Mouse (Mus musculus) midbrain, embryonic 12.5 days (tissue): ENCODE data around the gene Ndufs2. TPM values are rescaled to one million over a fixed set of nuclear protein-coding genes. Genes with fewer than 3 reads are reported as not detected.
A peak's percentile ranks its signal among the peaks of the same experiment; 100 is the strongest.

Source experiments
- ATAC-seq: fragments of 200-750 bp; cut with Nextera tagmentation; 2 replicates; pipeline ENCODE4 v1.8.0; 2017; ENCODE audit warnings: low read depth, moderate TSS enrichment, moderate library complexity; ENCODE audit not compliant: low FRiP score
- H3K27ac ChIP-seq: fragments of 300-500 bp; sonication (generic); replicated peaks from 2 replicates; pipeline ENCODE4 v1.5.1; 2016; ENCODE audit warnings: mild to moderate bottlenecking
- H3K27me3 ChIP-seq: fragments of 300-500 bp; sonication (generic); 2 replicates; pipeline ENCODE4 v1.6.1; 2016; ENCODE audit warnings: mild to moderate bottlenecking
- H3K36me3 ChIP-seq: fragments of 300-500 bp; sonication (generic); 2 replicates; pipeline ENCODE4 v1.6.1; 2016
- H3K4me1 ChIP-seq: fragments of 300-500 bp; sonication (generic); 2 replicates; pipeline ENCODE4 v1.6.1; 2016
- H3K4me2 ChIP-seq: fragments of 300-500 bp; sonication (generic); replicated peaks from 2 replicates; pipeline ENCODE4 v1.6.1; 2016; ENCODE audit warnings: mild to moderate bottlenecking, moderate library complexity
- H3K4me3 ChIP-seq: fragments of 300-500 bp; sonication (generic); 2 replicates; pipeline ENCODE4 v1.5.1; 2016; ENCODE audit warnings: mild to moderate bottlenecking
- H3K9ac ChIP-seq: fragments of 300-500 bp; sonication (generic); replicated peaks from 2 replicates; pipeline ENCODE4 v1.6.1; 2016; ENCODE audit warnings: mild to moderate bottlenecking, moderate library complexity
- H3K9me3 ChIP-seq: fragments of 300-500 bp; sonication (generic); 2 replicates; pipeline ENCODE4 v1.6.1; 2016; ENCODE audit warnings: mild to moderate bottlenecking
- WGBS: fragments of 180-500 bp; shearing (Covaris S2); methylation state at CpG from one replicate; pipeline ENCODE4 v1.1.7; 2016; 5-methylcytosine and 5-hydroxymethylcytosine counted together
- polyA plus RNA-seq: library from polyadenylated mRNA; unstranded; fragments of >200 nt; fragmentation: Nextera tagmentation; extraction: Ambion mirVana; gene quantifications from 2 replicates; pipeline ENCODE4 v1.2.1, GENCODE M21; 2016

The Ndufs2 gene
- polyA plus RNA-seq, 1 experiment from 2014 or later, result 226 TPM

DNA sequence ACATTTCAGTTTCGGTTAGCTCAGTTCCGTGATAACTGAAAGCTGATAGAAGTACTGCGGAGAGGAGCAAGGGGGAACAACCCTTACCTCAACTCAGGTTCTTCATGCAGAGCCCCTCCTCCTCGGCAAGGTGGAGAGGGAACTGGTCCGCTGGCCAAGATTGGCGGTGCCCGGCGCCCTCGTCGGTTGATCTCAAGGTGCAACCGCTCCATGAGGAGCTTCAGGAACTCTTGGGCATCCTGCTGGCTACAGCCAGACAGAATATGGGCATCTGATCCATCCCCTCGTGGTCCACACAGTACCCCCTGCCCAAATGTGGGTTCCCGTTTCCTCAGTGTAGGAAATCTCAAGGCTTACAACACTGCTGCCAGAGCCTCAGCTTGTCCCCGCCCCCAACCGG is 33.3 kb upstream of the Ndufs2 start:
- Histone ChIP-seq H3K9ac (no peak overlapping the region), H3K27ac (no peak overlapping the region), H3K4me1 (peaks cover 35% of the 10 kb centered on the region), H3K9me3 (no peaks in the 10 kb centered on the region), H3K4me2 (no peak overlapping the region), H3K36me3 (peaks cover 55% of the 10 kb centered on the region), H3K27me3 (no peaks in the 10 kb centered on the region), H3K4me3 (no peak overlapping the region)
- ATAC-seq, result no peak
- 92% methylated on average over 15 of the region's 15 CpGs for WGBS

DNA sequence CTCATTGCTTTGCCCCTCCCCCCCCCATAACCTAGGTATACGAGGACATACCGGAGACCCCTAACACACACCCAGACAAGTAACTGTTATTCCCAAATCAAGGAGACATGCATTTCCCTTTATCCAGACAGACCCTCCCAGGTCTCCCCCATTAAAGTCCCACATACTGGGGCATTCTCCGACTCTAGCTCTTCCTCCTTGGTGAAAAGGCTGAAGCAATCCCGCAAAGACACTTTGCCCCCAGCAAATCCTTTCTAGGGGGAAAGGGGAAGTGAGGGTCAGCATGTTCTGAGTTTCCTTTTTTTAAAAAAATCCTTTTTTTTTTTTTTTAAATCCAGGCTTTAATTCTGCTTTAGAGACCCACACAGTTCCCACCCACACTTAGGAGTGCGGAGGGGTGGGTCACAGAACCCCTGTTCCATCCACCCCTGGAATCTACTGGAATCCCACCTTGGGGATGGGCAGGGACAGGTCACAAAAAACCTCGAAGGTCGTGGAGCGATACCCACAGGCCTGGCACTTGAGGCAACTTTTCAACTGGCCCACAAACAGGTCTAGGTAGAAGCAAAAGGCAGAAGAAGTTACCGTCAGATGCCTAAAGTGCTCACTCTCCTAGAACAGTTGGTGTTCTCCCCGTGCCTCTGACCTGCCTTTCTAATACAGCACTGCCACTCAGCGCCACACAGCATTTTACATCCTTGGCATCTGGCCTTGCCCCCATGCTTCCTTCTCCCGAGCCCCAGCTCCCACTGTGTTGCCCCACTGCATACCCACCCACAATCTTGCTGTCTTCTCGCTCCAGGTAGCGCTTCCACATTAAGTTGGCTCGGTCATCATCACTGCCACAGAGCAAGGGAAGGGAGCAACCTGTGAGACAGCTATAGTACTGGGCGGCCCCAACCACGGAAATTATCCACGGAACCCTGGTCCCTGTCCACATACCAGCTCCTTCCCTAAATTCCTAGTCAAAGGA is 32.3 kb upstream of the Ndufs2 start:
- Histone ChIP-seq H3K36me3 (peaks cover 48% of the 10 kb centered on the region), H3K4me2 (no peak overlapping the region), H3K27ac (no peak overlapping the region), H3K4me3 (no peak overlapping the region), H3K9ac (no peak overlapping the region), H3K4me1 (peaks cover 39% of the 10 kb centered on the region), H3K27me3 (no peaks in the 10 kb centered on the region), H3K9me3 (no peaks in the 10 kb centered on the region)
- no peak for ATAC-seq
- WGBS, result 94% methylated on average over 18 of the region's 18 CpGs

DNA sequence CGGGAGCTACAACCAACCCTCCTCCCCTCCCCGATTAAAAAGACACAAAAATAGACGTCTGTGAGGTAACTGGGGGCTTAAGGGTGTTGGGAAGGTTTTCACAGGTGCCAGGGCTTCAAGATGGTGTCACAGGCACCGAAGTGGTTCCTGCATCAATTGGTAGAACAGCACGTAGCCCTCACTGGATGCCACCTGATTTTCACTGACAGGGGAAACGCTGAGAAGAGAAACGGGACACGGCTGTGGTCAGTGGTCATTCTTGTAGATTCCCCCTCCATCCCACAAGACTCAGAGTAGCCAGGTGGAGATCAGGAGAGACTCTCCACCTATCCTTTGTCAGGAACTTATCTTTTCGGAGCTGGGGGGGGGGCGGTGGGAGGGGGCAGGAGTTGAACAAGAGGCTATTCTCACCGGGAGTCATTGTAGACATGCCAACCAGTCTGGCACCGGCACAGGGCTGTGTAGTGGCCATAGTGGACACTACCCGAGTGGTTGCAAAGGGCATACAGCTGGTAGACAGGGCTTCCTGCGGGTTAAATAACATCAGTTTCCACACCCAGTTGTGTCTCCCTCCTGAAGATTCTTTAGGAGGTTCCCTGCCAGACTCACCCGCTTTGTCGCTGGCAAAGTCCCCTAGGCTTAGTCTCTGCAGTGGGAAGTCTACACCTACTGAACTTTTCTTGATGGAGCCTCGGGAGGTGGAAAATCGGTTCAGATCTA is 31.1 kb upstream of the Ndufs2 start:
- peak overlapping the region; percentile 85 for H3K4me2 ChIP-seq
- peak overlapping the region; percentile 68; the same call in 1 of the 2 replicates for H3K4me3 ChIP-seq
- peaks cover 58% of the 10 kb centered on the region for H3K36me3 ChIP-seq
- WGBS, result 82% methylated on average over 18 of the region's 18 CpGs
- no peaks in the 10 kb centered on the region for H3K9me3 ChIP-seq
- no peak for ATAC-seq
- H3K27me3 ChIP-seq, result no peaks in the 10 kb centered on the region
- no peak overlapping the region for H3K27ac ChIP-seq
- peaks cover 33% of the 10 kb centered on the region for H3K4me1 ChIP-seq
- H3K9ac ChIP-seq, result no peak overlapping the region; the same call in 1 of the 2 replicates

DNA sequence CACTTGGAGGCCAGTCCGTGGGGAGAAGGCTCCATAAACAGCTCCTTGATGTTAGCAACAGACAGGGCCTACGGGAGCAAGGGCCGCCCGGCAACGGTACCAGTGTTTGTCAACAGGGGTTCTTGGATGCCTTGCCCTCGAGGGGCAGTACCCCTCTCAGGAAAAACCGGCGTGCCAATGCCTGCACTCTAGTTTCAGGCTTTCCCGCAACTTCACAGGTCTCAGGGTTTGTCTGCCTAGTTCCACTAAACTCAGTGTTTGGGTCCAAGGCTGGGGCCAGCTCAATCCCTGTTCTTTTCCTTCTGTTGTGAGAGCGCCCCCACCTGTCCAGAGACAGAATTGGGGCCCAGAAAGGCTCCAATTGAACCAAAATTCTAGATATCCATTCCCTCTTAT is 30.3 kb upstream of the Ndufs2 start:
- 1% methylated on average over 10 of the region's 10 CpGs for WGBS
- H3K36me3 ChIP-seq, result peaks cover 64% of the 10 kb centered on the region

DNA sequence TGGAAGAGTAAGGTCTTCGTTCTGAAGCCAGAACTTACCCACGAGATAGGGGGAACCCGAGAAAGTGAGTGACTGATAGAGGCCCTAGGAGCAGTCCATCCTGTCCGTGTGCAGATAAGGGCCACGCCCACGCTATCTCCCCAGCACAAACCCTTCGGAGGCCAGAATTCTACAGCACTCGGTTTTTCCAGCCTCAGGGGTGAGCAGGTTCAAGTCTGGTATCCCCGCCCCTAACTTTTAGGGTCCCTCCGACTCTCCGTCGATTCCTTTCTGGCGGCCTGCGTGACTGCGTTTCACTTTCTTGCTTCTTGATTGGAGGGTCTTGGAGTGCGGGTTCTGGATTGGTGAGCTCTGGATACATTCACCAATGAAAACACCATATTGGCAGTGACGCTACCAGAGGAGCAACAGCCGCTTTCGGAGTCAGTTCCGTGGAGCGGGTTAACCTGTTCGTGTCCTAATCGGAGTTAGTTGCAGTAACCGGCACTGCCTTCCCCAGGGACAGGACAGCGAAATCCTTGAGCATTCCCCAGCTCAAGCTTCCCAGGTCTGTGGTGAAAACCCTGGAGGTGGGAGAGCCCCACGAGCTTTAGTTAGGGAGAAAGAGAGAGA is 29.8 kb upstream of the Ndufs2 start, which contains the start of gene Ppox:
TSS of gene Ppox (minus strand) at position 271 of the 612 bp plus-strand sequence.
- WGBS, result under 1% methylated on average over 26 of the region's 26 CpGs
- Histone ChIP-seq H3K36me3 (peaks cover 64% of the 10 kb centered on the region), H3K4me1 (peaks cover 22% of the 10 kb centered on the region)

More for the DNA sequence above, 30.3 kb upstream of the Ndufs2 start:
- Histone ChIP-seq H3K27me3 (no peaks in the 10 kb centered on the region), H3K9ac (peak overlapping the region; percentile 51), H3K4me2 (peak overlapping the region; percentile 85), H3K4me1 (peaks cover 27% of the 10 kb centered on the region), H3K4me3 (peak overlapping the region; percentile 68), H3K27ac (peak overlapping the region; percentile 69), H3K9me3 (no peaks in the 10 kb centered on the region)
- peak; percentile 25; the same call in 1 of the 2 replicates for ATAC-seq

GRCm38 (mm10) chr1:171280250-171280915 is 29.2 kb upstream of the Ndufs2 start:
- H3K36me3 ChIP-seq, result peaks cover 64% of the 10 kb centered on the region

More for the DNA sequence above, 29.8 kb upstream of the Ndufs2 start, which contains the start of gene Ppox:
- peak within 1 kb of the TSS; percentile 69 for H3K27ac ChIP-seq
- ATAC-seq, result peak; percentile 98
- H3K4me3 ChIP-seq, result peak within 1 kb of the TSS; percentile 68
- no peaks in the 10 kb centered on the region for H3K27me3 ChIP-seq
- no peaks in the 10 kb centered on the region for H3K9me3 ChIP-seq
- peak within 1 kb of the TSS; percentile 85 for H3K4me2 ChIP-seq
- H3K9ac ChIP-seq, result peak within 1 kb of the TSS; percentile 77

GRCm38 (mm10) chr1:171279721-171280120 is 28.5 kb upstream of the Ndufs2 start:
- H3K27ac ChIP-seq, result no peak overlapping the region; the same call in 1 of the 2 replicates
- 57% methylated on average over 5 of the region's 5 CpGs for WGBS
- ATAC-seq, result no peak
- peak overlapping the region; percentile 68 for H3K4me3 ChIP-seq
- H3K36me3 ChIP-seq, result peaks cover 64% of the 10 kb centered on the region
- H3K4me2 ChIP-seq, result peak overlapping the region; percentile 85
- H3K27me3 ChIP-seq, result no peaks in the 10 kb centered on the region
- H3K9ac ChIP-seq, result peak overlapping the region; percentile 77
- H3K4me1 ChIP-seq, result peaks cover 21% of the 10 kb centered on the region
- no peaks in the 10 kb centered on the region for H3K9me3 ChIP-seq

More at GRCm38 (mm10) chr1:171280250-171280915, 29.2 kb upstream of the Ndufs2 start:
- H3K4me3 ChIP-seq, result peak overlapping the region; percentile 68
- H3K27ac ChIP-seq, result peak overlapping the region; percentile 15; the same call in 1 of the 2 replicates
- no peaks in the 10 kb centered on the region for H3K9me3 ChIP-seq
- no peaks in the 10 kb centered on the region for H3K27me3 ChIP-seq
- peak overlapping the region; percentile 85 for H3K4me2 ChIP-seq
- peak overlapping the region; percentile 77 for H3K9ac ChIP-seq
- WGBS, result 2% methylated on average over 25 of the region's 25 CpGs
- ATAC-seq, result peak; percentile 16; the same call in 1 of the 2 replicates
- H3K4me1 ChIP-seq, result peaks cover 21% of the 10 kb centered on the region

GRCm38 (mm10) chr1:171279012-171279705 is 28.0 kb upstream of the Ndufs2 start:
- H3K9ac ChIP-seq, result peak overlapping the region; percentile 77; the same call in 1 of the 2 replicates
- H3K27ac ChIP-seq, result no peak overlapping the region
- H3K4me1 ChIP-seq, result peaks cover 21% of the 10 kb centered on the region
- no peak overlapping the region for H3K4me3 ChIP-seq
- no peaks in the 10 kb centered on the region for H3K27me3 ChIP-seq
- no peak overlapping the region for H3K4me2 ChIP-seq
- no peak for ATAC-seq
- H3K36me3 ChIP-seq, result peaks cover 65% of the 10 kb centered on the region
- no peaks in the 10 kb centered on the region for H3K9me3 ChIP-seq
- 87% methylated on average over 14 of the region's 14 CpGs for WGBS

DNA sequence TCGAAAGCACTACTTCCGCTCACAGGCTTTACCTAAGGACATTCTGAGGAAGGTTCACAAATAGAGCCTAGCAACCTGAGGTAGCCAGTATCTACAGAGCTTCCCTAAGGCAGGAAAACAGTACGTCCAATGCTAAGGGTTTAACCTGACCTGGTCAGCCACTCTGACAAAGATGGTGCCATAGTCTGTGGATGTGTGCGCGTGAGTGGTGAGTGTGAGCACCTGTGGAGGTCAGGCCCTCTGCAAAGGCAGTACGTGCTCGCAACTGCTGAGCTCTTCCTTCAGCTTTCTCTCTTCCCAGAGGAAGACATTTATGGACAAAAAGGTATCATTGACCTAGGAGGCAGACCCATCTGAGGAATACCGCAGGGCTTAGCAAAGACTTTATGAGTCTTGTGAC is 27.2 kb upstream of the Ndufs2 start:
- 92% methylated on average over 8 of the region's 8 CpGs for WGBS
- Histone ChIP-seq H3K27me3 (no peaks in the 10 kb centered on the region), H3K4me3 (no peak overlapping the region), H3K9ac (no peak overlapping the region), H3K9me3 (no peaks in the 10 kb centered on the region), H3K4me1 (peaks cover 21% of the 10 kb centered on the region), H3K36me3 (peaks cover 66% of the 10 kb centered on the region), H3K27ac (no peak overlapping the region), H3K4me2 (no peak overlapping the region)
- ATAC-seq, result no peak

GRCm38 (mm10) chr1:171277736-171278135 is 26.5 kb upstream of the Ndufs2 start:
- 85% methylated on average over 10 of the region's 10 CpGs for WGBS
- H3K36me3 ChIP-seq, result peaks cover 65% of the 10 kb centered on the region
- ATAC-seq, result no peak

More at GRCm38 (mm10) chr1:171277736-171278135, 26.5 kb upstream of the Ndufs2 start:
- H3K4me1 ChIP-seq, result peaks cover 21% of the 10 kb centered on the region
- H3K4me3 ChIP-seq, result no peak overlapping the region
- no peak overlapping the region for H3K9ac ChIP-seq
- H3K27me3 ChIP-seq, result no peaks in the 10 kb centered on the region
- H3K4me2 ChIP-seq, result no peak overlapping the region
- no peaks in the 10 kb centered on the region for H3K9me3 ChIP-seq
- no peak overlapping the region for H3K27ac ChIP-seq
